Mouse (Mus musculus) liver, embryonic 14.5 days (tissue): ENCODE data around the gene Mrps6. TPM values are rescaled to one million over a fixed set of nuclear protein-coding genes. Genes with fewer than 3 reads are reported as not detected.

ENCODE experiments used
- ATAC-seq: fragments of 200-750 bp; cut with Nextera tagmentation; 2 replicates; pipeline ENCODE4 v1.8.0; 2017; ENCODE audit warnings: moderate number of reproducible peaks, mild to moderate bottlenecking, moderate library complexity; ENCODE audit not compliant: insufficient read depth
- DNase-seq, 3 experiments: peaks; one replicate each; pipeline ENCODE4 v3.0.0-alpha.2; 2012 to 2013; ENCODE audit warnings: low read depth in 3 of 3, low spot score in 3 of 3
- H3K27ac ChIP-seq: fragments of 300-500 bp; sonication (generic); 2 replicates; pipeline ENCODE4 v1.5.1; 2014; ENCODE audit warnings: moderate library complexity, mild to moderate bottlenecking, control low read depth, inconsistent platforms
- H3K27me3 ChIP-seq: fragments of 300-500 bp; sonication (generic); 2 replicates; pipeline ENCODE4 v1.6.1; 2014; ENCODE audit warnings: mild to moderate bottlenecking, low read length, moderate library complexity; ENCODE audit not compliant: control insufficient read depth, insufficient read depth
- H3K36me3 ChIP-seq: fragments of 300-500 bp; sonication (generic); replicated peaks from 2 replicates; pipeline ENCODE4 v1.6.1; 2014; ENCODE audit warnings: low read depth; ENCODE audit not compliant: control insufficient read depth, insufficient read depth
- H3K4me1 ChIP-seq, 2 experiments: fragments of 200-500 bp in 1 of 2; fragments of 300-500 bp in 1 of 2; sonication (generic) in 1 of 2; replicated peaks; 2 replicates each; pipeline ENCODE4 v1.6.1; 2012 to 2014; ENCODE audit warnings: antibody characterized with exemption in 1 of 2, inconsistent platforms in 1 of 2, low read length in 1 of 2; ENCODE audit not compliant: control insufficient read depth in 2 of 2, insufficient read depth in 2 of 2
- H3K4me2 ChIP-seq: fragments of 300-500 bp; sonication (generic); 2 replicates; pipeline ENCODE4 v1.6.1; 2014; ENCODE audit warnings: low read depth, mild to moderate bottlenecking, control low read depth, moderate library complexity
- H3K4me3 ChIP-seq, 2 experiments: fragments of 200-500 bp in 1 of 2; fragments of 300-500 bp in 1 of 2; sonication (generic) in 1 of 2; 2 replicates each; pipeline ENCODE4 v1.5.1; 2012 to 2014; ENCODE audit warnings: low read depth in 2 of 2, low read length in 2 of 2, mild to moderate bottlenecking in 2 of 2, control low read depth in 1 of 2, inconsistent platforms in 1 of 2, moderate library complexity in 1 of 2; ENCODE audit not compliant: insufficient read depth in 1 of 2
- H3K9ac ChIP-seq: fragments of 300-500 bp; sonication (generic); replicated peaks from 2 replicates; pipeline ENCODE4 v1.6.1; 2014; ENCODE audit warnings: mild to moderate bottlenecking, control low read depth, moderate library complexity
- H3K9me3 ChIP-seq: fragments of 300-500 bp; sonication (generic); 2 replicates; pipeline ENCODE4 v1.6.1; 2016; ENCODE audit warnings: low read length, mixed read lengths; ENCODE audit not compliant: control insufficient read depth
- CTCF ChIP-seq: IDR thresholded peaks from 2 replicates; pipeline ENCODE4 v1.5.1; 2016; ENCODE audit warnings: antibody characterized with exemption, low read depth, control low read depth
- EP300 ChIP-seq: IDR thresholded peaks from 2 replicates; pipeline ENCODE4 v1.6.1; 2016; ENCODE audit warnings: antibody characterized with exemption, low read depth
- WGBS: fragments of 180-500 bp; shearing (Covaris S2); extraction: QIAGEN DNeasy Blood & Tissue Kit; methylation state at CpG from one replicate; pipeline ENCODE4 v1.1.7; 2014; ENCODE audit not compliant: insufficient replicate concordance; 5-methylcytosine and 5-hydroxymethylcytosine counted together
- polyA plus RNA-seq, 2 experiments: library from polyadenylated mRNA; depleted of rRNA in 1 of 2; stranded (reverse) in 1 of 2; unstranded in 1 of 2; fragments of >200 nt; fragmentation: Nextera tagmentation in 1 of 2; extraction: Ambion mirVana in 1 of 2; gene quantifications; 2 replicates each; pipeline versions ENCODE4 v1.2.1 to v1.2.3; 2012 to 2014

Gene Mrps6
- polyA plus RNA-seq, 2 experiments, result 15.2 to 30.2 TPM

DNA sequence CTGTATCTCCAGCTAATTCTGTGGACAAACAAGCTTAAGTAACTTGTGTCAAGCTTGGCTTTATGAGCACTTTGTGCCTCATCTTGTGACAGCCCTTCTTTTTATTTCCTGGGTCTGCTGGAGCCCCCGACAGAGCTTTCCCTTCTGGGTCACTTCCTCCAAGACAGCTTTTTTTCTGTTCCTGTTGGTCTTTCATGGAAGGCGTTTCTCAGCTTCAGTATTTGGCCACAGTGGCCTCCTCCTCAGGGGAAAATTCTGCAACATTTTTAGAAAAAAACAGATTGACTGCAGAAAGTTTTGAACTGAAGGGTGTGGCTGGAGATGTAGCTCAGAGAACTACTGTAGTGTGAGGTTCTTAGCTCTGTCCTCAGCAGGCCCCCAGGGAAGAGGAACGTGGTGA, 31.2 kb downstream of the Mrps6 start:
- 37% methylated on average over 3 of the region's 3 CpGs for WGBS
- H3K4me2 ChIP-seq, result no peak overlapping the region
- DNase-seq (no peak), ATAC-seq (no peak)
- H3K4me3 ChIP-seq, result no peak overlapping the region
- H3K9me3 ChIP-seq, result no peaks in the 10 kb centered on the region
- H3K36me3 ChIP-seq, result no peaks in the 10 kb centered on the region
- no peaks in the 10 kb centered on the region; a peak in 2 of 4 replicates for H3K4me1 ChIP-seq
- no peaks in the 10 kb centered on the region for H3K27me3 ChIP-seq
- no peak for TF ChIP-seq EP300
- no peak for TF ChIP-seq CTCF
- H3K9ac ChIP-seq, result no peak overlapping the region
- H3K27ac ChIP-seq, result no peak overlapping the region

GRCm38 (mm10) chr16:92091876-92092275, 33.8 kb downstream of the Mrps6 start:
- H3K27me3 ChIP-seq, result no peaks in the 10 kb centered on the region
- TF ChIP-seq CTCF (no peak), EP300 (no peak)
- H3K27ac ChIP-seq, result no peak overlapping the region
- no peak overlapping the region for H3K4me2 ChIP-seq
- H3K9me3 ChIP-seq, result no peaks in the 10 kb centered on the region
- no peaks in the 10 kb centered on the region for H3K36me3 ChIP-seq
- H3K4me1 ChIP-seq, result no peaks in the 10 kb centered on the region; a peak in 2 of 4 replicates
- DNase-seq (no peak), ATAC-seq (no peak)
- 71% methylated on average over 5 of the region's 5 CpGs for WGBS
- H3K4me3 ChIP-seq, result no peak overlapping the region
- H3K9ac ChIP-seq, result no peak overlapping the region

DNA sequence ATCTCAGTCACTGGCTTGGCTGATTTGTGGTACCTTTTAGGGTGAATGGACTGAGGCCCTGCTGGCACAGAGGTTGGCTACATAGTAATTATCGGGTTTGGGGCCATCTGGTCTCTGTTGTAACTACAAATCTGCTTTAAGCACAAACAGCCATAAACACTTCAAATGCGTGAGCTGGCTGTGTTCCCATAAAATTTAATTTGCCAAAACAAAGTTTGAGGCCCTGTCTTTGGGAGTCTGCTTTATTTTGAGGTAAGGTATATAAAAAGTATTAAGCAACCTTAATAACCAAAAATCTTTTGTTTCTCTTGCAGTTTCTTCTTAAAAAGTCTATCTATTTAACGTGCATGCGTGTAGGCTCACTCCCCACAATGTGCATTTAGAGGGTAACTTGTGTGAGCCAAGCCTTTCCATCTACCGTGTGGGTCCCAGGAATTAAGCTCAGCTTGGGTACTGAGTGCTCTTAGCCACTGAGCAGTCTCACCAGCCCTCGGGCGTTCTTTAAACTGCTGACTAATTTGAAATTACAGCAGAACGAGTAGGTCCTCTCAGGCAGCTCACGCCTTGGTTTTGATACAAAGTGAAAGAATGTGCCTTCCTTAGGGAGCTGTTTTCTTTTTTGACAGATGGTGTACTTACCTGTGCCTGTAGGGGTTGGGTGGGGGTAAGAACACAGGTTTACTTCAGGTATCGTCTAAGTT, 40.4 kb downstream of the Mrps6 start:
- 76% methylated on average over 10 of the region's 10 CpGs for WGBS
- no peak for DNase-seq
- H3K4me3 ChIP-seq, result no peak overlapping the region
- H3K36me3 ChIP-seq, result no peaks in the 10 kb centered on the region
- no peaks in the 10 kb centered on the region for H3K4me1 ChIP-seq
- H3K9me3 ChIP-seq, result no peaks in the 10 kb centered on the region
- TF ChIP-seq EP300 (no peak), CTCF (no peak)
- H3K27me3 ChIP-seq, result no peaks in the 10 kb centered on the region
- H3K27ac ChIP-seq, result no peak overlapping the region
- no peak overlapping the region for H3K9ac ChIP-seq
- H3K4me2 ChIP-seq, result no peak overlapping the region
- ATAC-seq, result no peak

DNA sequence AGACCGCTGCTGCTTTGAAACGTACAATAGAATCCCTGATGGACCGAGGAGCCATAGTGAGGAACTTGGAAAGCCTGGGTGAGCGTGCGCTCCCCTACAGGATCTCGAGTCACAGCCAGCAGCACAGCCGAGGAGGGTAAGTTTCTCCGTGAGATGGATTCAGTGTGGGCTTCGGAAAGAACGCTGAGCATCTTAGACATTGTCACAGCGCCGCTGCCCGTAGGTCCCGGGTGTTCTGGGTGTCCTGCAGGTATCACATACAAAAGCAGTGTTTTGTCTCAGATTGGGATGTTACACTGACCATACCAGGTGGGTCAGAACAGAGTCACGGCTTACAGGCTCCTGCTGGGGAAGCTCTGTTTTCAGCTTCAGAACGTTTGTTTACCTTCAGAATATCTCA, 41.5 kb downstream of the Mrps6 start:
- Histone ChIP-seq H3K27ac (no peak overlapping the region), H3K4me1 (no peaks in the 10 kb centered on the region), H3K4me2 (no peak overlapping the region), H3K9me3 (no peaks in the 10 kb centered on the region), H3K4me3 (no peak overlapping the region), H3K36me3 (no peaks in the 10 kb centered on the region), H3K27me3 (no peaks in the 10 kb centered on the region), H3K9ac (no peak overlapping the region)
- TF ChIP-seq EP300, result no peak
- TF ChIP-seq CTCF, result no peak
- WGBS, result 76% methylated on average over 16 of the region's 16 CpGs
- no peak for DNase-seq
- no peak for ATAC-seq

GRCm38 (mm10) chr16:92100111-92100510, 42.0 kb downstream of the Mrps6 start:
- Histone ChIP-seq H3K9me3 (no peaks in the 10 kb centered on the region), H3K4me3 (no peak overlapping the region), H3K9ac (no peak overlapping the region), H3K4me1 (no peaks in the 10 kb centered on the region), H3K36me3 (no peaks in the 10 kb centered on the region), H3K27ac (no peak overlapping the region), H3K27me3 (no peaks in the 10 kb centered on the region), H3K4me2 (no peak overlapping the region)
- DNase-seq (no peak), ATAC-seq (no peak)
- TF ChIP-seq EP300 (no peak), CTCF (no peak)
- 72% methylated on average over 4 of the region's 4 CpGs for WGBS
